Mouse (Mus musculus): Measurements from ENCODE around the gene Ccl2.
A peak's percentile ranks its signal among the peaks of the same experiment; 100 is the strongest.

Gene Ccl2

DNA sequence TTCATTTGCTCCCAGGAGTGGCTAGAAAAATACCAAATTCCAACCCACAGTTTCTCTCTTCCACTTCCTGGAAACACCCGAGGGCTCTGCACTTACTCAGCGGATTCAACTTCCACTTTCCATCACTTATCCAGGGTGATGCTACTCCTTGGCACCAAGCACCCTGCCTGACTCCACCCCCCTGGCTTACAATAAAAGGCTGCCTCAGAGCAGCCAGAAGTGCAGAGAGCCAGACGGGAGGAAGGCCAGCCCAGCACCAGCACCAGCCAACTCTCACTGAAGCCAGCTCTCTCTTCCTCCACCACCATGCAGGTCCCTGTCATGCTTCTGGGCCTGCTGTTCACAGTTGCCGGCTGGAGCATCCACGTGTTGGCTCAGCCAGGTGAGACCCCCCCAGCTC, at the start of gene Ccl2:
Gene Ccl2, plus strand, starts transcription at position 216 of the 400 bp plus-strand sequence.
- peak; percentile 87 to 90 for DNase-seq (ENCODE audit: low spot score in 2 of 2)

DNA sequence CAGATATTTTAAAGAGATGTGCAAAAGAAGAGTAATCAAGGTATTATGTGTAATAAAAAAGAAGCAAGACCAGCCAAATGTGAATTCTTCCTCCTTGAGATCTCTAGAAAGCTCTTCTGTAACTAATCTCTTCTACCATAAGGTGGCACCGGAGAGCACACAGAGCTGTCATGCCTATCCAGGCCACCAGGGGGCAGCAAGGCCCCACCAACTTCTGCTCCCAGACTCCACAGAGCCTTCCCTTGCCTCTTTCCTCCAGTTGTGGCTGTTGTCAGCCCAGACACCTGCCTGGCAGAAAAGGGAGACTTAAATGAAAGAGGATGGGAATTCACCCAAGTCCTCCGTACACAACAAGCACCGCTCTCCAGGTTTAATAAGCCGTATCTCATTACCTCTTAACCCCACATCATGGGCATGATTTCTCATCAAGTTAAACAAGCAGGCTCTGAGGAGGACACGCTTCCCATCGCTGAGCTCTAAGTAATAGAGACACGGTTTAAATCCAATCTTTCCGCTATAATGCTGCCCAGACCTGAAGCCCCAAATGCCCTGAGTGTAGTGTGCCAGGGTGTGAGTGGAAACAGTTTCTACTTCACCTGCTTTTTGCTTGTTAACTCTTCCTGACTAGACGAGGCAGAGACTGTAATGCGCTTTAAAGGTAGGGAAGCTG, 39.1 kb upstream of the Ccl2 start:
- peak; percentile 30 to 71 for DNase-seq (ENCODE audit: low spot score in 2 of 2)

DNA sequence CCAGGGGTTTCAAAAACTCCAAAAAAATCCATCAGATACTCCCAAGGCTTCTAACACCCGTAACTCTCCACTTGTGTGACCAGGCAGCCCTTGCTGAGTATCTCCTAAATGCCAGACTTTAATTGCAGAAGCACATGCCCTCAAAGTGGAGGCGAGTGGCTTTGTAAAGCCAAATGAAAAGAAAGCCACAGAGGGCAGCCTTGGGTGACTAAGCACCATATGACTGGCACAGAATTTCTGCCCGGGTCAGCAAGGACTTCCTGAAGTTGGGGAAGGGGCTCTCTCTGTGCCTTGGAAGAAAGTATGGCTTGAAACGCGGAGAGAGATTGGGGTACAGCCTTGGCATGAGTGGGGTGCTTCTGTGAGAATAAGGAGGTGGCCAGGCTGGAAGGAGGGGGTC, 38.3 kb upstream of the Ccl2 start:
- no peak for DNase-seq (ENCODE audit: low spot score in 2 of 2)

DNA sequence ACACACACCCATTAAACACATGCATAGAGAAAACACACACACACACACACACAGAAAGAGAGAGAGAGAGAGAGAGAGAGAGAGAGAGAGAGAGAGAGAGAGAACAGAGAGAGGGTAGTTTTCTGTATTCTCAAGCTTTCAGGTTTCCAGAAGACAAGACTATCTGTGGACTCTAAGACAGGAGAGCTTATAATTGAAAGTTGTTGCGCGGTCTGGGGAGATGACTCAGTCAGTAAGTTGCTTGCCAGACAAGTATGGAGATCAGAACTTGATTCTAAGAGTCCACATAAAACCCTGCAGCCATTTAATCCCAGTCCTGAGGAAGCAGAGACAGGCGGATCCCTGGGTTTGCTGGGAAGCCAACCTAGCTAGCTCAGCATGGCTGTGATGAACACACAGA, 36.7 kb upstream of the Ccl2 start:
- no peak for DNase-seq (ENCODE audit: low spot score in 2 of 2)

DNA sequence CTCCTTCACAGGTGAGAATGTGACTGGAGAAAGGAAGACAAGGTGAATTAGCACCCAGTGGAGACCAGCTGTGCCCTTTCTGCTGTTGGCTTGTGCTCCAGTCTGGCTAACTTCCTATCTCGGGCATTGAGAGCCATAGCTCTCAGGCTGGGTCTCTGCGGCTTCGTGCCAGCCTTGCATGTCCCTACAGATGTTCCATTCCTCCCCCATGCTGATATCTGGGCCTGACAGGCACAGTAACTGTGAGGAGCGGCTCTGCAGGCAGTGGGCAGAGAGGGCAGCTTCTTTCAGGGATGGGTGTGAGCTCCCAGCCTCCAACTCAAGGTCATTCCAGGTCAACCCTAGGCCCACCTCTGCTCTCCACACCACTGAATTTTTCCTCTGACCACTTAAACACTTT, 35.9 kb upstream of the Ccl2 start:
- no peak for DNase-seq (ENCODE audit: low spot score in 2 of 2)

DNA sequence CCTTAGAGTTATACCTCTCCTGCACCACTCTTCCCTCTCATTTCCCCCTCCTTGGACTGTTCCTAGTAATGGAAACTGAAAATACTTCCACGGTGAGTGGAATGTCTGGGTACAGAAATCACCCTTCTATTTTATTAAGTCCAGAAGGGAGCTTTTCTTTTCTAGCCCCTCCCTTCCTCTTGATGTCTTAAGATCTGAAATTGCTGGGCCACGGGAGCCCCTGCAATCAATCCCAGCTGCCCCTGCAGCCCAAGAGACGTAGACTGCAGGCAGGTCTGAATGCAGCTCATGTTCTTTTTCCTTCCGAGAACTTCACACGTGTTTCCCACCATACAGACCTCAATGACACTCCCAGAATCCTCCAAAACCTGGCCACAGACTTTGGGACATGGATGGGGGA, 34.8 kb upstream of the Ccl2 start:
- DNase-seq (ENCODE audit: low spot score in 2 of 2), result no peak

DNA sequence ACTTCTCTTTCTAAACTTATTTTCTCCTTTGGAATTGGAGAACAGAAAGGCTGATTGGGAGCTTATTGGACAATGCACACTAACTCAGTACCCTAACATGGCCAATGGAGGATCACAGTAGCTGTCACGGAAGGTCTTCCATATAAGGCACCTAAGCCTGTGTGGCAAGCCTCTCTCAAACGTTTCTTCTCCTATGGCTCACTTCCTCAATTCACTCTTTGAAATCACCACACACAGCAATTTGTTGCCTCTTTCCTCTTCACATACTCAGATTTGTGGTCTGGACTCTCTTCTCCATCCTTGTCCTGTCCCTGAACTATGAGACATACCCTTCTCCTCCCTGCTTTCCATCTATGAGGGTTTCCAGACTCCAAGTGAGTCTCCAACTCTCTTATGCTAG, 30.6 kb upstream of the Ccl2 start:
- DNase-seq (ENCODE audit: low spot score in 2 of 2), result peak in 1 of 2 experiments; percentile 61

DNA sequence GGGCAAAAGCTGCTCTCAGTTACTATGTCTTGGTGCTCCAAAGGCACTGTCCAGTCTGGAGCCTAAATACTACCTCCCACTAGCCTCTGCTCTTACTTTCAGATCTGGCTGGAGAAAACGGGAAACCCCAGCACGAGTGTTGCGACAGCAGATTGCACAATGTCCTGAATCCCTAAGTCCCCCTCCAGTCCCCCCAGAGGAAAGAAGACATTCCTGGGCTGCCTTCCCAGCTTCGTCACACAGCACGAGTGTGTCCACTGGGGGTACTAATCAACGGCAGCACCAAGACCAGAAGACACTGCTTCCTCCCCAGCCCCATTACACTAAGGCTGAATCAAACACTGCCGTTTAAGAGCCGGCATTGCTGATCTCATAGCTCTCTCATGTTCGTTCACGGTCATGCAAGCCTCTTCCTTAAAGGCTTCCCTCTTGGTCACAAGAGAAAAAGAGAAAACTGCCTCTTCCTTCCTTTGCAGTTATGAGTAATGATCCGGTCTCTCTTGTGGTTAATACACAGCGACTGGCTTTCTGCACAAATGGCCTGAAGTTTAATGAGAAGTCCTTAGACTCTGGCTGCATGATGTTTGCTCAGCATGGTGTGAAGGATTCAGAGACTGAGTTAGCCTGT, 28.5 kb upstream of the Ccl2 start:
- peak; percentile 90 for DNase-seq (ENCODE audit: low spot score in 2 of 2)

DNA sequence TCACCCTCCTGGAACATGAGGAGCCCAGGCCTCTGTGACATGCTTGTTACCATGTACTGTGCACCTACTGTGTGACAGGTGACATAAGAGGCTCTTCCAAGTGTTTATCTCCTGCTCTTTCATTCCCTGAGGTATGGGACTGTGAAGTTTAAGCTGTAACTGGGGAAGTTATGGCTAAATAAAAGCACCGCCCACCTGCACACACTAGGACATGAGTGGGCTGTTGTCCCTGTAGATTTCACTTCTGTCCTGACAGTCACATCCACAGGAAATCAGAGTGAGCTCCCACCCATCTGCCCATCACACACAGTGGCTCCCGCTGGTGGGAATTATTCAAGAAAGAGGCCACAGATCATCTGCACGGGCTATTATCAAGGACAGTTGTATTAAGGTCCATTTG, 25.3 kb upstream of the Ccl2 start:
- DNase-seq (ENCODE audit: low spot score in 2 of 2), result no peak

DNA sequence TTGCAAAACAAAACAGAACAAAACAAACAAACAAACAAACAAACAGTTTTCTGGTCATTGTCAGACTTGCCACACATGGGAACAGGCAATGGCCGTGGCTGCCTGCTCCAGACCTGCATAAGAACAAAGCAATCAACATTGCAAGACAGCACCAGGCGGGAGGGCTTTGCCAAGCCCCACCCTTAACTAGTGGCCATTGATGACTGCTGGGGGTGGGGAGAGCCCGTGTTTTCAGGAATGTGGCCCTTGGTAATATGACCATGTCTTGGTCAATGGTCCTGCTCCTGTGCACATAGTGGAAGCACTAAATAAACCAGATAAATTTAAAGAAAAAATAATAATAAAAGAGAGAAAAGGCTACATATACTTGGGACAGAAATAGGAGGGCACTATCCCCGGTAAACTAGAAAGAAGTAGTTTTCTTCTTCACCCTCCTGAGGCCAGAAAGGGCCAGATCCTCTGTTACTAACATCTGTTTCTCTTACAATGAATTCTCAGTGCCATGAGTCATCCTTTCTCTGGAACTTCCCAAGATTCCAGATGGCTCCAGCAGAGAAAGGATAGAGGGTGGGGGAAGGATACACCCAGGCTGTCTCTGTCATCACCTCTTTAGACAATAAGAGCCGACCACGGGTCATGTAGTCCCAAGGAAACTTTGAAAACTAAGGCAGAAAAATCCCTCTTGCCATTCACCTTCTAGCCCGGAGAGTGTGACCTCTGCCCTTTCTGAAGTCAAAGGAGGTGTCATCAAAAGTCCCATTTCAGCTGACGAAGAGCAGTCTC, 23.8 kb upstream of the Ccl2 start:
- peak; percentile 65 to 81 for DNase-seq (ENCODE audit: low spot score in 2 of 2)

DNA sequence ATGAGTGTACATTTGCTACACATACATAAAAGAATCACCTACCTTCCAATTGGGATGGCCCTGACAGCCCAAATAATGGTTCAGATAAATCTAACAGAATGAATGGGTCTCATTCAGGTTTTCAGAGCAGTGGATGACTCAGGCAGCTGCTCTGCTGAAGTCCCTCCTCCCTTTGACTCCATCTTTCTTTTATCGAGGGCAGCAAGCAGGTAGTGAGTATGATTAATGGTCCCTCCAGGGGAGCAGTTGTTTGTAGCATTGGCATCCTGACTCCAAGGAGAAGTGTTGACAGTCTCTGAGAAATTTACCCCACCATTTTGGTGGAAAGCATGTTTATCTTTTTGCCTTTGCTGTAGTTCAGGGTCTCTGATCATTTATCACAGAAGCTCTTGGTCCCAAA, 21.6 kb upstream of the Ccl2 start:
- no peak for DNase-seq (ENCODE audit: low spot score in 2 of 2)

DNA sequence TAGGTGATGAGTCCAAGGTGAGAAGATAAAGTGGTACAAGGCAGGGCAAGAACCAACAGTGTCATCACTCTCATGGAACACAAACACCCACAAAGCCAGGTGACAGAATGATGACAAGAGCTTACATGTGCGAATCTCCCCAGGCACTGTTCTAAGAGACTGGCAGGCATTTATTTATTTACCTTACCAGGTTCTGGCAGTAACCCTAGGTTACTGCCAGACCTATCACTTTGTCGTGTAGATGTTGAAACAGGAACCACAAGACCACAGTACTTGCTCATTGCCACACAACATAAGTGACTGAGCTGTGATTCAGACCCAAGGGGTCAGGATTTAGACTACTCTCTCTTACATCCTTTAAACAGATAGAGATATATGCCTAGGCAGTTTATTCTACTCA, 20.3 kb upstream of the Ccl2 start:
- DNase-seq (ENCODE audit: low spot score in 2 of 2), result no peak

DNA sequence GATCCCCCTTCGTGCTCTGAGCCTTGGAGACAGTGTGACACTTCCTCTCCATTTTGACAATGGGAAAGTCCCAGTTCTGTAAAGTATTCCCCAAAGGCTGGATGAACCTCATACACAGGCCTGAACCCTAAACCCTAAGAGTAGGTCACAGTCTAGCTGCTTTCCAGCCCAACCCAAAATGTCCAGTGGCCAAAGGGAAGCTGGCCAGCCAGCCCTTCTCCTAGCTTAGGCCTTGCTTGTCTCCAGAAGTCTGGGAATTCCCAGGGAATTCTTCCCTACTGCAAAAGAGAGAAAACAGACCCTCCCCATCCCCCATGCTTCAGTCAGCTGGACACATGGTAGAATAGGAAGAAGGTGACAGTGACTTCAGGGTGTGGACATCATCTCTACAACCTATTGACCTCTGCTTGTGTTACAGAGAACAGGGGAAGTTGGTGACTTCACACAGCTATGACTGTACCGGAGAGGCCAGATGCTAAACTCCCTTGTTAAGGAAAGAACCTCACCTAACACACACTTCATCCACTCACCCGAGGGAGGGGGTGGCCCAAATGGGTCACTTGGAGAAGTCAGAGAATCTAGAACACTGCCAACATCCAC, 19.1 kb upstream of the Ccl2 start:
- peak; percentile 52 to 54 for DNase-seq (ENCODE audit: low spot score in 2 of 2)

DNA sequence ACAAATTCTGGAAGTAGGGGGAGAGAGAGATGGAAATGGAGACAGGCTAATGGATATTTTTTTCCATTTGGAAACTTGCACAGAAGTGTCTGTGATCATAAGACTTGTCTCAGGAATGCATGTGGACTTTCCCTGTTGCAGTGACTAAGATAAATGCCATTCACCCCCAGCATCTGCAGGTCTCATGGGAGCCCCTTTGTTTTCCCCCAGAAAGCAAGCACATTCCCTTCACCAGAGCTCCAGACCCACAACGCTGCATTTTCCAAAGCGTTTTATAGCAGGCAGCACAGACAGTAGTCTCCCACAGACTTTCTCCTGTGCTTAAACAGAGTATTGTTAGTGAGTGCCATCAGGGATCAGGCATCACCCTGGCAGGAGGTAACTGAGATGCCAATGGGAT, 16.0 kb upstream of the Ccl2 start:
- DNase-seq (ENCODE audit: low spot score in 2 of 2), result no peak

DNA sequence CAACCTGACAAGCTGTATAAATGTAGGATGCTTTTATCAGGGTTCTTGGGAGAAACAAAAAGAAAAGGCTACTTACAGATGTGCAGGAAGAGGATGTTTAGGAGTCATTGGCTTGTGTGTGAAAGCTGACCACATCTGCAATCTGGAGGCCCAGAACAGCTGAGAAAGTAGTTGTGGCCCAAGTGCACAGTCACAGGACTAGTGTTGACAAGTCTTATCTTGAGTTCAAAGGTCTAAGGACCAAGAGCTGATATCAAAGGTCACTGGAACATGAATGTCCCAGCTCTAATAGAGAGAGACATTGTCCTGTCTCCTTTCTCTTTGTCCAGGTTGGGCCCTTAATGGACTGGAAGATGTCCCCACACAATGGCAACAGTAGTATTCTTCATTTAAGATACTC, 15.6 kb upstream of the Ccl2 start:
- no peak for DNase-seq (ENCODE audit: low spot score in 2 of 2)

DNA sequence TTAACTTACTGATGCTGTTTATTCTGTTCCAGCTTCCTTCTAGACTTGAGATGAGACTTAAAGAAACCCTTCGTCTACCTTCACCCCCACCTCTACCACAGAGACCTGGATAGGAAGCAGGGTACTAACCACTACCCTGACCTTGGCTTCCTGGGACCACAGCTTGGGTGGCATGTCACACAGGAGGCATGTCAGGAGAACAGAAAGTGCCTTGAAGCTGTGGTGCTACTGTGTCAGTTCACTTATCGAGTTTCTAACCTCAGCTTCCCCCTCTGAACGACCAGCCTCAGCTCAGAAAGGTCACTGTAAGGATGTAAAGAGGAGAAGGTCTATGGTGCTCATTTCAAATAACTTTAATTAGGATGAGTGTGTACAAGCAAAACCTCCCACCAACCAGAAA, 14.0 kb upstream of the Ccl2 start:
- no peak for DNase-seq (ENCODE audit: low spot score in 2 of 2)

DNA sequence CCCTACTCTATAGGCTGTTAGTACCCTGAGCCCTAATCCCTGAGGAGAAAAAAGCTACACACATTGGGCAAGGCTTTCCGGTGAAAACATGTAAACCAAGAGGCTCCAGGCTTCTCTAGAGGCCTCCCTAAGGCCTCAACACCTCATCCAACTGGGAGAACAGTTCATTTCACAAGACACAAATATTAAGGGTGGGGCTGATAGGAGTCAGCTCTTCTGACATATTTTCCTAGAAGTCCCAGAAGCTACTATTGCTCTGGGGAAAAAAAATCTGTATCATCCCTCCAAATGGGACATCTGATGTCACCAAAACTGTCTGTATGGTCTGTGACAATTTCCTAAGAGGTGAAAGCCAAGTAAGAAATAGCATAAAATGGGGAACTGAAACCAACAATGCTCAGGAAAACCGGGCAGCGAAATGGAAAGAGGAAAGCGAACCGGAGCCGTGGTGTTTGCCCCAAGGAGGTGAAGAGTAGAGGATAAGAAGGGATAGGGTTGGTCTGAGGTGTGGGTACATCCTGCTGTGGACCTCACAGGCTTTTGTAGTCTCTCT, 12.8 kb upstream of the Ccl2 start:
- no peak for DNase-seq (ENCODE audit: low spot score in 2 of 2)

DNA sequence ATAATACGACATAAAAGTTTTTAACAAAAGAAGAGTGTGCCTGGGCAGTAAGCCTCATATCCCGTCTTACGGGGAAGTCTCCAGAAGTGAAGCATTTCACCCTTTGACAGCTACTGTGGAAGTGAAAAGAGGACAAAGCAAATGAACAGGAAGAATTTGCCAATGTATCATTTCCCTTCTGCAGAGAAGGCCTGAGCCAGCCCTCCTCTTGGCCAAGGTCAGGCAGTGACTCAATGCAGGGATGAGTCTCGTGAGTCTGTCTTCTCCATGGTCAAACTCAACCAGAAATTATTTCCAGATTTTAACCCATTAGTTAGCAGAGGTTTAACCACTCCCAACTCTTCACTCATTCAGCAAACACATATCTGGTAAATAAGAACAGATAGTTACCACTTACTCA, 11.6 kb upstream of the Ccl2 start:
- DNase-seq (ENCODE audit: low spot score in 2 of 2), result peak in 1 of 2 experiments; percentile 33

DNA sequence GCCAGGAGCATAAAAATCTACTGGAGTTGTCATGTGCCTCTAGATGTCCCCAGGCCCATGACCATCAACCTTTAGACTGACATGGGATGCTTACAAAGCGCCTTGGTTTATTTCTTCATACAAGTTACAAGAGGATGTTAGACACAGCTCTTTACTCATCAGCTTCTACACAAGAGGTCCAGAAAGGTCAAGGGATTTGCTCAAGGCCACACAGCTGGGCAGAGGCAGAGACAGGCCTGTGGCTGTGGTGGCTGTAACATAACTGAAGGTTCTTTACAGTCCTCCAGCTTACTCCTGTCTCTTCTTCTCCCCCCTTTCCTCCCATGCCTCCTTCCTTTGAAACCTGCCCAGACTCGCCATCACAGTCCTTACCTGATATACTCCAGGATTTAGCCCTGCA, 5.2 kb upstream of the Ccl2 start:
- no peak for DNase-seq (ENCODE audit: low spot score in 2 of 2)

DNA sequence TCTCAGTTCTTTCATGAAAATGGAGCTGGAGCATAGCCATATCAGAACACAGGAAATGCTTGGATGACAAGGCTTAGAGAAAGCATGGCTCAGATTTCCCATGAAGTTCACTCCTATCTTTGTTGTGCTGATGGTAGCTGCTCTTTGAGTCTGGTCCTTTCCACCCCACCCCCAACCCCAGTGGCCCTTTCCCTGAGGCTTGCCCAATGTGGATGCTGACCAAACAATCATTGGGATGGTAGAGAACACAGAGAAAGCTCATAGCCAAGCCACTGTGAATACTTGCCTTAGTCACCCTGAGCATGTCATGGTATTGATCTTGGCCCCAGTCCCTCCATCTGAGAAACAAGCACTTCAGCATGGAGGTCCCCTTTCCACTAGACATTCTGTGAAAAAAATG, 3.2 kb upstream of the Ccl2 start:
- DNase-seq (ENCODE audit: low spot score in 2 of 2), result no peak

DNA sequence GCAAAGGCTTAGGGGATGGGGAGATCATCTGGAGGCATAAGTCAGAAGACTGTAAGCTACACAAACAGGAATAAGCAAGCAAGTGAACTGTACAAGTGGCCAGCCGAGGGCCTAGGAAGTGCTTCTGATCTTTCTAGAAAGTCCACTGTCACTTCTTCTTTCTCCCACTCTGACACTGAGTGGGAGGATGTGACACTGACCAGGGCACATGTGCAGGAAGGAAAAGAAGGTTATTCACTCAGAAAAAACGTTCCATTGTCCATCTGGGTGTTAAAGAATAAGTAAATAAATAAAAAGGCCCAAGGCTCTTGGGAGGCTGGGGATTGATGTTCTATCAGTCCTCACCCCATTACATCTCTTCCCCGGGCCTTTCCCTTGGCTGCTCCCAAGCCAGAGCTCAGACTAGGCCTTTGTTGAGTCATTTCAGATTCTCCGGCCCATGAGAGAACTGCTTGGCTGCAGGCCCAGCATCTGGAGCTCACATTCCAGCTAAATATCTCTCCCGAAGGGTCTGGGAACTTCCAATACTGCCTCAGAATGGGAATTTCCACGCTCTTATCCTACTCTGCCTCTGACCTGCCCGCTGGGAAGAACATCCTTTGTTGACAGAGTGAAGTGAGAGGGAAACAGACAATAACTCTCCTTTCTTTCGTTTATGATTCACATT, 2.6 kb upstream of the Ccl2 start:
- peak; percentile 91 for DNase-seq (ENCODE audit: low spot score in 2 of 2)

DNA sequence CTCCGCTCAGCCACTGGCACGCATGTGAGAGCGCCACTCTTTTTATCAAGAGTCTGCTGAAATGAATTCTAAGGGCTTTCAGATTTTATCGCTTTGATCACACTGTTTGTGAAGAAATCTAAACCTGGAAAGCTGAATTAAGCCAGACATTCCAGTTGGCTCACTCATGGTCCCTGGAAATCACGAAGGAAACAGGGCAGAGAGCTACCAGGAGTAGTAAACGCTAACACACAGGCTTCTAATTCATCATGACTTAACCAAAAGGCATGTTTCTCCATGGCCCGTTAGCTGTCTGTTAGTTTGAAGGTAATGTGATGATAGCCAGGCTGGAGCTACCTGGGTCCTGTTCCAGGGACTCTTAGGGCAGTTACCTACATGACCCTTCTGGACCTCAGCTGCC, 925 bp upstream of the Ccl2 start:
- DNase-seq (ENCODE audit: low spot score in 2 of 2), result no peak

Data from heart, adult 9 months (tissue).